Mouse (Mus musculus) liver, embryonic 16.5 days (tissue): ENCODE data around the gene Lmod2. TPM values are rescaled to one million over a fixed set of nuclear protein-coding genes. Genes with fewer than 3 reads are reported as not detected.

ENCODE experiments used
- ATAC-seq: fragments of 200-750 bp; cut with Nextera tagmentation; 2 replicates; pipeline ENCODE4 v1.8.0; 2017; ENCODE audit warnings: low read depth, mild to moderate bottlenecking, moderate number of reproducible peaks, moderate library complexity
- H3K27ac ChIP-seq: fragments of 300-500 bp; sonication (generic); 2 replicates; pipeline ENCODE4 v1.5.1; 2014; ENCODE audit warnings: mild to moderate bottlenecking, low read length
- H3K27me3 ChIP-seq: fragments of 300-500 bp; sonication (generic); 2 replicates; pipeline ENCODE4 v1.6.1; 2014; ENCODE audit warnings: low read depth, low read length, mixed read lengths; ENCODE audit not compliant: control insufficient read depth, insufficient read depth
- H3K36me3 ChIP-seq: fragments of 300-500 bp; sonication (generic); 2 replicates; pipeline ENCODE4 v1.6.1; 2014; ENCODE audit warnings: mild to moderate bottlenecking; ENCODE audit not compliant: control insufficient read depth, insufficient read depth
- H3K4me1 ChIP-seq: fragments of 300-500 bp; sonication (generic); 2 replicates; pipeline ENCODE4 v1.6.1; 2014; ENCODE audit warnings: low read depth, low read length, mixed read lengths; ENCODE audit not compliant: control insufficient read depth
- H3K4me2 ChIP-seq: fragments of 300-500 bp; sonication (generic); 2 replicates; pipeline ENCODE4 v1.6.1; 2014; ENCODE audit warnings: low read depth, low read length, mixed read lengths
- H3K4me3 ChIP-seq: fragments of 300-500 bp; sonication (generic); 2 replicates; pipeline ENCODE4 v1.5.1; 2014; ENCODE audit warnings: low read depth, mild to moderate bottlenecking, low read length
- H3K9ac ChIP-seq: fragments of 300-500 bp; sonication (generic); 2 replicates; pipeline ENCODE4 v1.6.1; 2014; ENCODE audit warnings: low read depth, low read length
- H3K9me3 ChIP-seq: fragments of 300-500 bp; sonication (generic); replicated peaks from 2 replicates; pipeline ENCODE4 v1.6.1; 2016; ENCODE audit warnings: low read length; ENCODE audit not compliant: control insufficient read depth
- WGBS: fragments of 180-500 bp; shearing (Covaris S2); extraction: QIAGEN DNeasy Blood & Tissue Kit; methylation state at CpG from one replicate; pipeline ENCODE4 v1.1.7; 2014; ENCODE audit not compliant: insufficient replicate concordance; 5-methylcytosine and 5-hydroxymethylcytosine counted together
- polyA plus RNA-seq: library from polyadenylated mRNA; unstranded; fragments of >200 nt; fragmentation: Nextera tagmentation; extraction: Ambion mirVana; gene quantifications from 2 replicates; pipeline ENCODE4 v1.2.1, GENCODE M21; 2015

Lmod2 gene
- polyA plus RNA-seq, 1 experiment from 2014 or later, result 0.31 TPM

DNA sequence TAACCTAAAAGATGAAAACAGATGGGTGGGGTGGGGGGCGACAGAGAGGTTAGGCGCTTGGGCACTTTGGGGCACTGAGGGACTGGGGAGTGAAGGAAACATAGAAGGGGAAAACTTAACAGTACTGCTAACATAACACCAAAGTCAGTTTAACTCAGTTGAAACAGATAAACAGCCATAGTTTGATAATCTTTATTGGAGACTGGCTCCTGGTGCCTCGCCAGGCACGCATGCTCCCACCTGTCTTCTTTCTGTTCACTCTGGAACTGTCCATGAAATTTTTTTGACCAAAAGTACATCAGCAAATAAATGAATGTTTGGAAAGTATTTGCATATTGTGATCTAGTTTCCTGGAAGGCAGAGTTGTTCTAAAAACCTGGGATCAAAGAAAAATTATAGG lies 43.7 kb downstream of the Lmod2 start:
- no peak for ATAC-seq
- WGBS, result 71% methylated on average over 4 of the region's 4 CpGs
- Histone ChIP-seq H3K27me3 (no peaks in the 10 kb centered on the region), H3K9me3 (no peaks in the 10 kb centered on the region), H3K36me3 (no peaks in the 10 kb centered on the region), H3K4me1 (no peaks in the 10 kb centered on the region; the same call in 1 of the 2 replicates), H3K9ac (no peak overlapping the region), H3K4me3 (no peak overlapping the region), H3K27ac (no peak overlapping the region), H3K4me2 (no peak overlapping the region)

DNA sequence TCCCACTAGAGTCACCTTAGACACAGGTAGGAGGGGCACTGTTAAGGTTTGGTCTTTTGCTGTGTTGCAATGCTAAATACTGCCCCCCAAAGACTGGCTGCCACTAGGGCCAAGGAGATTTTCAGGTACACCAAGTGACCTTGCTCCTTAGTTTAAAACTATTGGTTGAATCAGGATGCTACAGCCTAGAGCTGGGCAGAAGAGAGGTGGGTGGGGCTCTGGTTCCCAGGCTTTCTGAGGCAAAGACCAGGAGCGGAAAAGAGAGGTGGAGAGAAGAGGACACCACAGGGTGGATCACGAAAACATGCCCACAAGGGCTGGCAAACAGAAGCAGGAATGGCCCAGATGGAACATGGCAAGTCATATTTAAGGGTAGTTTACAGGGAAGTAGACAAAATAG lies 44.6 kb downstream of the Lmod2 start:
- no peaks in the 10 kb centered on the region for H3K9me3 ChIP-seq
- H3K27me3 ChIP-seq, result no peaks in the 10 kb centered on the region
- no peaks in the 10 kb centered on the region for H3K36me3 ChIP-seq
- H3K27ac ChIP-seq, result no peak overlapping the region
- no peak overlapping the region for H3K9ac ChIP-seq
- no peak for ATAC-seq
- 77% methylated on average over 2 of the region's 2 CpGs for WGBS
- H3K4me1 ChIP-seq, result peaks cover 3% of the 10 kb centered on the region
- no peak overlapping the region for H3K4me2 ChIP-seq
- no peak overlapping the region for H3K4me3 ChIP-seq

DNA sequence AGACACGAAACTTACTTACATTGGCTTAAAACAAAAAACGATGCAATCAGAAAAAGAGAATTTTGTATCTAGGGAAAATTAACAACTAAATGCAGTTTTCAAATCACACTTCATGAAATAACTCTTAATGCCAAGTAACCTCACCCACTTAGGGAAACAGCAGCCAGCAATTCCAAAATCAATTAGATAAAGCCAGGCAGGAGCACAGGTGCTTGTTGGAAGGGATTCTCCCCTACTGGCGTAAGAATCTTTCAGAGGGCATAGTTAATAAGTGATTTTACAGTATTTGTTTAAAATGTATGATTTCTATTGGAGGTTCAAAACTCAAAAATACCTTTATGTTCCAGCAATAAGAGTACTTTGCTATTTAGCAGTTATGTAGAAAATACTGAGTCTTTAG lies 45.4 kb downstream of the Lmod2 start:
- no peak overlapping the region for H3K4me2 ChIP-seq
- no peak overlapping the region for H3K27ac ChIP-seq
- 81% methylated on average over 3 of the region's 3 CpGs for WGBS
- ATAC-seq, result no peak
- no peaks in the 10 kb centered on the region for H3K9me3 ChIP-seq
- H3K36me3 ChIP-seq, result no peaks in the 10 kb centered on the region
- peaks cover 9% of the 10 kb centered on the region for H3K4me1 ChIP-seq
- no peak overlapping the region for H3K9ac ChIP-seq
- H3K4me3 ChIP-seq, result no peak overlapping the region
- H3K27me3 ChIP-seq, result no peaks in the 10 kb centered on the region

DNA sequence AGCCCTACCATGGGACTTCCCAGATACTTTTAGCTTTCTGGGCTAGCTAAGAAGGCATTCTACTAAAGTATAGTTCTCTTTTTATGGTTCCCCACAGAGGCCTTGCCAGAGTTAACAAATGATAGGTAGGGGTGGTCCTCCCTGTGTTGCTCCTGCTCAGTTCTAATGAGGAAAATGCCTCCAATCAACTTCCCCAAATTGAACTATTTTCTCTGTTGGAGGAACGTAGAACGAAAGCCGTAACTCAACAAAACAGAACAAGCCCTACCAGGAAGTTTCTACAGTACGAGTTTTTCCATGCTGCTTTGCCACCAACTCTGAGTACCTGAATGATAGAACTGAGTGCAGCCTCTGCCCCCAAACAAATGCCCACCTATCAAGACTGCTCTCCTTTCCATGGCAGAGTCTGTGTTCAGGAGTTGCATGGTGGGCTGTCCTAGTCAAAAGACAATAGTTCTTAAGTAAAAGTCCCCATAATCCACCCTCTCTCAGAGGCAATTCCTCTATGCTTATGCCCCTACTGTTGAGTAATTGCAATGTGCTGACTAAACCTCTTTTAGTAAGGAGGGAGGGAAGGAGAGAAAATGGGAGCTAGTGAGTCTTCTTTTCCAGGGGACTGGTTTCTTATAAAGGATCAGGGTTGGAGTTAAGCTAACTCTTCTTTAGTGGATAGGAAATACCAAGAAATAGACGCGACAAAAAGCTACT lies 47.9 kb downstream of the Lmod2 start:
- H3K36me3 ChIP-seq, result no peaks in the 10 kb centered on the region
- no peak overlapping the region for H3K27ac ChIP-seq
- H3K4me1 ChIP-seq, result peaks cover 13% of the 10 kb centered on the region
- H3K4me3 ChIP-seq, result no peak overlapping the region
- WGBS, result 64% methylated on average over 6 of the region's 6 CpGs
- no peak overlapping the region for H3K4me2 ChIP-seq
- no peaks in the 10 kb centered on the region for H3K9me3 ChIP-seq
- ATAC-seq, result no peak
- H3K9ac ChIP-seq, result no peak overlapping the region
- no peaks in the 10 kb centered on the region for H3K27me3 ChIP-seq

GRCm38 (mm10) chr6:24647103-24647691 lies 49.6 kb downstream of the Lmod2 start:
- Histone ChIP-seq H3K27ac (peak overlapping the region; percentile 4), H3K27me3 (no peaks in the 10 kb centered on the region), H3K4me2 (no peak overlapping the region), H3K9me3 (no peaks in the 10 kb centered on the region), H3K4me3 (no peak overlapping the region), H3K36me3 (no peaks in the 10 kb centered on the region), H3K9ac (no peak overlapping the region), H3K4me1 (peaks cover 13% of the 10 kb centered on the region)
- no peak for ATAC-seq
- 34% methylated on average over 4 of the region's 4 CpGs for WGBS

GRCm38 (mm10) chr6:24648403-24648802 lies 50.8 kb downstream of the Lmod2 start:
- H3K9ac ChIP-seq, result no peak overlapping the region
- no peaks in the 10 kb centered on the region for H3K9me3 ChIP-seq
- H3K4me2 ChIP-seq, result no peak overlapping the region
- no peaks in the 10 kb centered on the region for H3K27me3 ChIP-seq
- ATAC-seq, result peak; percentile 62
- WGBS, result 42% methylated on average over 4 of the region's 4 CpGs
- H3K4me3 ChIP-seq, result no peak overlapping the region
- peaks cover 13% of the 10 kb centered on the region for H3K4me1 ChIP-seq
- H3K27ac ChIP-seq, result no peak overlapping the region
- no peaks in the 10 kb centered on the region for H3K36me3 ChIP-seq

- H3K4me2 ChIP-seq, result no peak overlapping the region
- no peak overlapping the region for H3K4me3 ChIP-seq
- no peaks in the 10 kb centered on the region for H3K9me3 ChIP-seq
- ATAC-seq, result no peak
- H3K4me1 ChIP-seq, result peaks cover 13% of the 10 kb centered on the region
- no peak overlapping the region for H3K27ac ChIP-seq
- 72% methylated on average over 3 of the region's 3 CpGs for WGBS
- H3K9ac ChIP-seq, result no peak overlapping the region
- no peaks in the 10 kb centered on the region for H3K36me3 ChIP-seq
- no peaks in the 10 kb centered on the region for H3K27me3 ChIP-seq
Observed at GRCm38 (mm10) chr6:24650719-24651118, 53.2 kb downstream of the Lmod2 start.

DNA sequence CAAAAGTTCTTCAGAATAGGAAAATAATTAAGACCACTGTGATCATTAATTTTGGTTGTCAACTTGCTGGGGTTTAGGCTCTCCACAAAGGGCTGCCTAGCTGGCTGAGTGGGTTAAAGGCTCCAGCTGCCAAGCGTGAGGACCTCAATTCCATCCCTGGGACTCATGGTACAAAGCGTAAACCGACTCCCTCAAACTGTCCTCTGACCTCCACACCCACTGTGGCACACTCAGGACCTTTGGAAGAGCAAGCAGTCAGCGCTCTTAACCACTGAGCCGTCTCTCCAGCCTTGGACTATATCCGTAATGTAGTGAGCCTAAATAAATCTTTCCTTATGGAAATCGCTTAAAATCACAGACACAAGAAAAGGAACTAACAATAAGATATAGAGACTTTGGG lies 54.0 kb downstream of the Lmod2 start:
- H3K4me3 ChIP-seq, result no peak overlapping the region
- ATAC-seq, result peak; percentile 63
- peaks cover 18% of the 10 kb centered on the region for H3K4me1 ChIP-seq
- H3K36me3 ChIP-seq, result no peaks in the 10 kb centered on the region
- 64% methylated on average over 7 of the region's 7 CpGs for WGBS
- no peak overlapping the region for H3K27ac ChIP-seq
- no peak overlapping the region for H3K4me2 ChIP-seq
- no peaks in the 10 kb centered on the region for H3K27me3 ChIP-seq
- no peaks in the 10 kb centered on the region for H3K9me3 ChIP-seq
- no peak overlapping the region for H3K9ac ChIP-seq
